Mouse (Mus musculus): Measurements from ENCODE around the gene Rd3. TPM values are rescaled to one million over a fixed set of nuclear protein-coding genes. Genes with fewer than 3 reads are reported as not detected.

Rd3 gene
- total and polyA plus RNA-seq, 3 experiments: 0.25 to 0.47 (median 0.44) TPM

DNA sequence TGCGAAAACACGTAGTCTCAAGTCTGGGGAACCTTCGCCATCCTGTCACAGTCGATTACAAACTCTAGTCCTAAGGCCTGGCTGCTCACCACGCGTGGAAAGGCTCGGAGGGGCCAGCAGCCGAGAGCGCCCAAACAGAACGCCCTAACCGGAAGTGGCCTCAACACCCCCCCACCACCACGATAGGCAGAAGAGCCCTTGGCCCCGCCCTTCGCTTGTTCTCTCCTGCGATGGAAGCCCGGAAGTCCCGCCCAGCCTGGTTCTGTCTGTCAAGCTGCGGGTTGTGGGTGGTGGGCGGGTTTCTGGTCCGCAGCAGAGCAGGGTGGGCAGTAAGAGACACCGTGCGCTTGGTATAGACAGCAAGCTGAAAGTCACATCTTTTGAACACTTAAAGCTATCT lies 12.8 kb downstream of the Rd3 start:
- Histone ChIP-seq H3K27me3 (replicated peaks) (no peaks in the 10 kb centered on the region), H3K27ac (ENCODE audit: insufficient read depth, low read depth) (peak overlapping the region; percentile 93), H3K4me3 (replicated peaks in 1 of 3; ENCODE audit: low read depth in 2 of 3, low read length in 2 of 3, poor library complexity in 1 of 3) (peak overlapping the region; percentile 61 to 88 (median 67)), H3K79me2 (replicated peaks; ENCODE audit: control insufficient read depth, extremely low read depth, insufficient read depth, poor library complexity, severe bottlenecking) (no peaks in the 10 kb centered on the region), H3K4me1 (ENCODE audit: control insufficient read depth in 1 of 2, insufficient read depth in 2 of 2) (peaks cover 20 to 43% of the 10 kb centered on the region in 2 experiments), H3K4me2 (ENCODE audit: insufficient read depth, low read depth, poor library complexity, severe bottlenecking) (peak overlapping the region; percentile 67), H3K9me3 (replicated peaks; ENCODE audit: low read length) (no peaks in the 10 kb centered on the region), H3K9ac (ENCODE audit: insufficient read depth, low read depth) (peak overlapping the region; percentile 94), H3K36me3 (replicated peaks in 1 of 2; ENCODE audit: control insufficient read depth in 1 of 2, insufficient read depth in 1 of 2, low read length in 1 of 2) (peaks cover 0 to 14% of the 10 kb centered on the region in 2 experiments)
- TF ChIP-seq MYC (IDR thresholded peaks at IDR 0.05; ENCODE audit: low read depth, low read length) (0 out of 2 replicates have a peak, but pooled peaks have one; percentile 83), RAD21 (IDR thresholded peaks at IDR 0.05; ENCODE audit: low read depth, low read length) (no peak), HCFC1 (IDR thresholded peaks at IDR 0.05; ENCODE audit: low read depth, low read length) (peak; percentile 75), ZMIZ1 (IDR thresholded peaks at IDR 0.05; ENCODE audit: low read depth, low read length) (peak; percentile 90; the same call in 1 of the 2 replicates), NELFE (IDR thresholded peaks at IDR 0.05; ENCODE audit: low read depth, low read length) (peak; percentile 87), POLR2AphosphoS2 (IDR thresholded peaks at IDR 0.05; ENCODE audit: low read depth, low read length) (peak; percentile 66; the same call in 1 of the 2 replicates), TBP (conservative IDR thresholded peaks at IDR 0.05; ENCODE audit: low read depth, low read length) (peak; percentile 70; the same call in 1 of the 2 replicates), KAT2A (IDR thresholded peaks at IDR 0.05; ENCODE audit: insufficient replicate concordance, low read length) (peak; percentile 75; the same call in 1 of the 2 replicates), CHD1 (IDR thresholded peaks at IDR 0.05; ENCODE audit: low read depth, low read length) (no peak), POLR2A (IDR thresholded peaks at IDR 0.05; ENCODE audit: low read depth, low read length) (peak; percentile 84), PAX5 (IDR thresholded peaks at IDR 0.05; ENCODE audit: low read length) (no peak), MEF2A (IDR thresholded peaks at IDR 0.05; ENCODE audit: borderline replicate concordance, low read depth, low read length) (peak; percentile 65; the same call in 1 of the 2 replicates), ETS1 (conservative IDR thresholded peaks at IDR 0.05; ENCODE audit: low read depth, low read length) (peak; percentile 26; the same call in 1 of the 2 replicates), USF1 (IDR thresholded peaks at IDR 0.05; ENCODE audit: low read depth, low read length) (no peak), MXI1 (IDR thresholded peaks at IDR 0.05; ENCODE audit: low read depth, low read length) (peak; percentile 86), ELF1 (IDR thresholded peaks at IDR 0.05; ENCODE audit: low read depth, low read length) (peak; percentile 96), BHLHE40 (IDR thresholded peaks at IDR 0.05; ENCODE audit: low read depth, low read length) (peak; percentile 19; the same call in 1 of the 2 replicates), SIN3A (IDR thresholded peaks at IDR 0.05; ENCODE audit: low read length) (peak; percentile 79), MAX (IDR thresholded peaks at IDR 0.05; ENCODE audit: low read length) (peak; percentile 80), CHD2 (IDR thresholded peaks at IDR 0.05; ENCODE audit: low read length) (peak; percentile 55), SMC3 (IDR thresholded peaks at IDR 0.05; ENCODE audit: low read depth, low read length) (no peak), MAZ (IDR thresholded peaks at IDR 0.05; ENCODE audit: low read depth, low read length) (peak; percentile 87), TCF12 (IDR thresholded peaks at IDR 0.05; ENCODE audit: low read depth, low read length) (peak; percentile 91)
- in situ Hi-C loops (cut with MboI; ENCODE audit: low pct_ligation_motif_present, low pct_unique_long_range_greater_than_20kb, low sequenced_read_pairs) (no loop called here), dilution Hi-C loops (cut with MboI; ENCODE audit: extremely low pct_ligation_motif_present, extremely low pct_unique_long_range_greater_than_20kb, low sequenced_read_pairs) (no loop called here)
- DNase-seq (ENCODE audit: extremely low read depth): peak; percentile 98

Measured in CH12.LX (cell line).